Mouse (Mus musculus): ENCODE results near the gene Pin1. TPM values are rescaled to one million over a fixed set of nuclear protein-coding genes. Genes with fewer than 3 reads are reported as not detected.
"Not testable (repeated sequence)": the region's sequence is repeated elsewhere in the genome, so short reads cannot be mapped to it uniquely, and the experiment has no call there.

Gene Pin1
- 62.0 and 63.2 TPM in 2 replicates for polyA plus RNA-seq (2015; fragmentation: Nextera tagmentation; extraction: Ambion mirVana)

DNA sequence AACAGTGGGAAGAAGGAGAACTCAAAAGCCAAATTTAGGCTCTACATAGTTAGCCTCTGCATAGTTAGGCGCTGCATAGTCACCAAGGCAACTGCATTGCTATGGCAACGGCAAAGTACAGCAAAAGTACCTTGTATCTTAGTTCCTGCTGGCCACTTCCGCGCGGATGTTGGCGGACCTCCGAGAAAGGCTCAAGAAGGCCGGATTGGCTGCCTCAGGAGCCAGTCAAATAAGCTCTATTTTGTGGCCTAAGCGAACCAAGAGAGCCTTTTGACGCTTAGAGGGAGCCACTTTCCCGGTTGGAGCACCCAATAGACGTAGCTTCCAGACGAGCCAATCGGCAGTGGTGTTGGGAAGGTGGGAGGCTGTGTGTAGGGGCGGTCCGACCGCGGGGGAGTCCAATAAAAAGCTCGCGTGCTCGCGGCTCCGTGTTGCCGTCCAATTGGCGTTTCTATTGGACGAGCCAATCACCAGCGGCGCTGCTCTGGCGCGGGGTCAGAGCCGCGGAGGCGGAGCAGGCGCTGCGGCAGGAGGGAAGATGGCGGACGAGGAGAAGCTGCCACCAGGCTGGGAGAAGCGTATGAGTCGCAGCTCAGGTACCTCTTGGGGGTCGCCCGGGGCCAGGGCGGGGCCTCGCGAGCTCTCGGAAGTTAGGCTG, at the start of gene Pin1:
Pin1 (plus strand) TSS at position 494 of the 658 bp plus-strand sequence.
- Histone ChIP-seq H3K27me3 (no peaks in the 10 kb centered on the region), H3K4me2 (replicated peaks) (peak within 1 kb of the TSS; percentile 84), H3K36me3 (peaks cover 53% of the 10 kb centered on the region), H3K9me3 (no peaks in the 10 kb centered on the region), H3K27ac (peak within 1 kb of the TSS; percentile 61), H3K4me1 (replicated peaks) (peaks cover 35% of the 10 kb centered on the region), H3K9ac (replicated peaks) (peak within 1 kb of the TSS; percentile 91), H3K4me3 (replicated peaks) (peak within 1 kb of the TSS; percentile 95)
- ATAC-seq: peak; percentile 100
- WGBS: under 1% methylated on average over 45 of the region's 45 CpGs

DNA sequence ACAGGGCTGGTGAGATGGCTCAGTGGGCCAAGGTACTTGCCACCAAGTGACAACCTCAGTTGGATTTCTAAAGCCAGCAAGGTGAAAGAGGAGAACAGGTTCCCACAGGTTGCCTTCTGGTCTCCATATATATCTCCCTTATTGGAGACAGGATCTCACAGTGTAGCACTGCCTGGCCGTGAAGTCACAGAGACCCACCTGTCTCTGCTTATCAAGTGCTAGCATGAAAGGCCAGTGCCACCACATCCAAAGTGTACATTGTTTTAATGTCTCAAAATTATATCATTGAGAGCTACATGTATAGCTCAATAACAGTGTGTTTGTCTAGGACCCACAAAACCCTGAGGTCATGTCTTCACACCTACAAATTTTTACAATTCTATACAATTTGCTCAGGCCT, 45.6 kb upstream of the Pin1 start:
- ATAC-seq: no peak
- peaks cover 23% of the 10 kb centered on the region for H3K36me3 ChIP-seq
- 0 out of 2 replicates have a peak, but pooled peaks cover 3% of the 10 kb centered on the region for H3K9me3 ChIP-seq
- H3K27me3 ChIP-seq: no peaks in the 10 kb centered on the region
- peak overlapping the region; percentile 73 for H3K9ac ChIP-seq (replicated peaks)
- H3K4me2 ChIP-seq (replicated peaks): peak overlapping the region; percentile 69
- peak overlapping the region; percentile 52; the same call in 1 of the 2 replicates for H3K4me3 ChIP-seq (replicated peaks)
- peaks cover 13% of the 10 kb centered on the region for H3K4me1 ChIP-seq (replicated peaks)
- peak overlapping the region; percentile 97 for H3K27ac ChIP-seq
- 100% methylated on average over 1 of the region's 1 CpGs for WGBS

DNA sequence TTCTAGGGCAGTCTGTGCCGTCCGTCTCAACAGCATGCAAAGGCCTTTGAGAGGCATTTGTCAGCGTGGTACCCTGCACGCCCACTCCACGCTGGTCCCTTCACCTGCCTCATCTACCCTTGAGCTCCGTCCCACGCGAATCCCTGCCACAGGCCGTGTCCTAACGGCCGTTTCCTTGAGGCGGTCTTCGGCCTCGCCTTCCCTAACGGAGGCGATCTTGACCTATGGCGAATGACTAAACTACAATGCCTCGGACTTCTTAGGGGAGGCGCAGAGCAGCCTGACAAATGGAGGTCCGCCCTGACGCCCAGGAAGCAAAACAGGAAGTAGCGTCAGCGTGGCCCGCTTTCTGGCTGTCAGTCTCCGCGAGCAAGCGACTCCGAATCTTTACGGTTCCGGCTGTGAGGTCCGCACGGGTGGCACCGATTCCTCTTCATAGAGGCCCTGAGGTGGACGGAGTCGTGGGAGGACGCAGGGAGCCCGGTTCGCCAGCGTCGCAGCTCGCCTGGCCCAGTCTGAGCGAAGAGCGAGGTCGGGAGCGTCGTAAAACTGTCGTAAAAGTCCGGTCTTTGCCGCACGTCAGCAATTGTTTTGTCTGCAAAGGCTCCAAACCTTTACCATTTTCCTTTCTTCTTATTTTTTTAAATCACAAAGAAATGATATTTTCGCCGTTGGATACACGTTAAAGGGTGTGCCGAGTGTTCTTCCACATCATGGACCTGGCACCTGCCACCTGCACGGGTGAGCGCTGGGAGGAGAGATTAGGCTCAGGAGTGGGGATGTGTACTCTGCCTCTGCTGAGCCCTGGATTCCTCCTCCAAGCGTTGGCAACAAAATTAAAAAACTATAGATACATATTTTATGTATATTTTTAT, 44.6 kb upstream of the Pin1 start:
- under 1% methylated on average over 57 of the region's 57 CpGs for WGBS
- 0 out of 2 replicates have a peak, but pooled peaks cover 3% of the 10 kb centered on the region for H3K9me3 ChIP-seq

DNA sequence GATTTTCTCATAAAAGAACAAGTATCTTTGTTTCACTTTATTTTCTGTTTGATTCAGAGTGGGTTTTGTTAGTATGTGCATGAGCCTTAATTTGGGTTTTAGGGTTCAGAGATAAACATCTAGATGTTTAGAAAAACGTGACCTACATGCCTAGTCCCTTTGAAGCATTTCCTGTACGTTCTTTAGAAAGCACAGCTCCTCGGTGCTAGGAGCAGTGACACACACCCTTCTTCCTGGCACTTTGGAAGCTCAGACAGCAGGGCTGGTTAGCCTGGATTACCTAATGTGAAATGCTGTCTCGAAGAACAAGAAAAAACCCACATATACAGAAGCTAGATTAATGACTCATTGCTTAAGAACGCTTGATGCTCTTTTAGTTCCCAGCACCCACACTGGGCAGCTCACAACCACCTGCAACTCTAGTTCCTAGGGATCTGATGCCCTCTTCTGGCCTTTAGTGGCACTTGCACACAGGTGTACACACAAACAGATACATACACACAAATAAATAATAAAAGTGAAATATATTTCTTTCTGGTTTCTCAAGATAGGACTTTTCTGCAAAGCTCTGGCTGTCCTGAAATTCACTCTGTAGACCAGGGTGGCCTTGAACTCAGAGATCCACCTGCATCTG, 41.9 kb upstream of the Pin1 start:
- Histone ChIP-seq H3K9ac (replicated peaks) (no peak overlapping the region), H3K27me3 (no peaks in the 10 kb centered on the region), H3K36me3 (peaks cover 11% of the 10 kb centered on the region), H3K27ac (no peak overlapping the region), H3K4me1 (replicated peaks) (peaks cover 13% of the 10 kb centered on the region), H3K4me3 (replicated peaks) (no peak overlapping the region), H3K9me3 (0 out of 2 replicates have a peak, but pooled peaks cover 3% of the 10 kb centered on the region), H3K4me2 (replicated peaks) (no peak overlapping the region)
- no peak for ATAC-seq
- WGBS: 88% methylated on average over 5 of the region's 5 CpGs

More for the DNA sequence above, 44.6 kb upstream of the Pin1 start:
- Histone ChIP-seq H3K36me3 (peaks cover 18% of the 10 kb centered on the region), H3K4me3 (replicated peaks) (peak overlapping the region; percentile 52), H3K27ac (peak overlapping the region; percentile 97), H3K4me2 (replicated peaks) (peak overlapping the region; percentile 69), H3K9ac (replicated peaks) (peak overlapping the region; percentile 73), H3K27me3 (no peaks in the 10 kb centered on the region), H3K4me1 (replicated peaks) (peaks cover 13% of the 10 kb centered on the region)
- peak; percentile 92 for ATAC-seq

DNA sequence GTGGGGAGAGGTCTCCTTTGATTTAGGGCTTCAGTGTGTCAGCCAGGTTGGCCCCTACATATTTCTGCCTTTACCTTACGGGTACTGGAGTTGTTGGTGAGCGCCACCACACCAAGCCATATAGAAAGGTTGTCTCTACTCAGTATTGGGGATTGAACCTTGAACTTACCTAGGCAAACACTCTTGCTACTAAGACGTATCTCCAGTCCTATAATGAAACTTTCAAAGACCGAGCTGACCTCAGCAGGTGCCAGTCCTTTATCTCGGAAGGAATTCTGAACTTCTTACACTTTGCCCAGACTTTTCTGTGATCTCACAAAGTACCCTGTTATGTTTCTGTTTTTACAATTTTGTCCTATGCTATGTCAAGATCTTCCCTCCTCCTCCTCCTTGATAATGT, 39.9 kb upstream of the Pin1 start:
- no peak overlapping the region for H3K9ac ChIP-seq (replicated peaks)
- H3K9me3 ChIP-seq: 0 out of 2 replicates have a peak, but pooled peaks cover 3% of the 10 kb centered on the region
- no peaks in the 10 kb centered on the region for H3K27me3 ChIP-seq
- 83% methylated on average over 5 of the region's 5 CpGs for WGBS
- no peak overlapping the region for H3K4me2 ChIP-seq (replicated peaks)
- no peak overlapping the region for H3K4me3 ChIP-seq (replicated peaks)
- peaks cover 11% of the 10 kb centered on the region for H3K36me3 ChIP-seq
- peaks cover 3% of the 10 kb centered on the region; the same call in 1 of the 2 replicates for H3K4me1 ChIP-seq (replicated peaks)
- ATAC-seq: no peak
- H3K27ac ChIP-seq: no peak overlapping the region

DNA sequence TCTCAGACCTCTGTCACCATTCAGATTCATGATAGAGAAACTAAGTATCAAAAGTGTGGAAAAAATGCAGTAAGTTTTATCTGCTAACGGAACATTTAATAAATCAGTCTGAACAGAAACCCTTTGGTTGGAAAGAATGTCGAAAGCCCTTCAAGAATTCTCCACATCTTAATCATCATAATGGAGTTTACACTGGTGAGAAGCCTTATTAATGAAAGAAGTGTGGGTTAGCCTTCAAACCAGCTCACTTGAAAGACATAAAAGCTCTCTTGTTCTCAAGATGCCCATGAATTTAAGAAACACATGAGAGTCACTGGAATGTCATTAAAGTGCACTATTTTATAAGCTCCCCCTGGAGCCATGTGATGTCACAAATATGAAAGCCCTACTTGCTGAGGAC, 35.2 kb upstream of the Pin1 start:
- H3K9ac ChIP-seq (replicated peaks): no peak overlapping the region

DNA sequence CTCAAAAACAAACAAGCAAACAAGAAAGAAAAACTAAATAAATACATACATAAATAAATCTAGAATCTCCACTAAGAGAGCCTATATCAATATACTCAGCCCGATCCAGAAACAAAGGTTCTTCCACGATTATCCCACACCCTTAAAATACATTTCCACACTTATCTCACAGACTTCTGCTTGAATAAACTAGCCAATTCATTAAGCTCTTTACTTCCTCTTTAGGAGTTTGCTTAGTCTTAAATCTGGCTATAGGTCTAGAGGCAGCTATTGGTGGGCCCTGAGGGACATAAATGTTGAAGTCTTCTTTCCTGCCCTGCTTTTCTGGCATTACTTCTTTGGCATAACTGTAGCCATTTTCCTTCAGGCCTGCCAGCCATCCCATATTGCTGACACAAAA, 20.6 kb upstream of the Pin1 start:
- 97% methylated on average over 2 of the region's 2 CpGs for WGBS
- H3K27me3 ChIP-seq: no peaks in the 10 kb centered on the region
- H3K4me1 ChIP-seq (replicated peaks): no peaks in the 10 kb centered on the region
- H3K9ac ChIP-seq (replicated peaks): no peak overlapping the region
- 0 out of 2 replicates have a peak, but pooled peaks cover 3% of the 10 kb centered on the region for H3K36me3 ChIP-seq
- no peak overlapping the region for H3K27ac ChIP-seq
- no peak for ATAC-seq
- H3K9me3 ChIP-seq: no peaks in the 10 kb centered on the region
- no peak overlapping the region for H3K4me2 ChIP-seq (replicated peaks)
- H3K4me3 ChIP-seq (replicated peaks): no peak overlapping the region

More for the DNA sequence above, 35.2 kb upstream of the Pin1 start:
- no peak overlapping the region for H3K27ac ChIP-seq
- no peaks in the 10 kb centered on the region for H3K36me3 ChIP-seq
- H3K4me3 ChIP-seq (replicated peaks): no peak overlapping the region
- no peaks in the 10 kb centered on the region for H3K4me1 ChIP-seq (replicated peaks)
- H3K4me2 ChIP-seq (replicated peaks): no peak overlapping the region
- no peaks in the 10 kb centered on the region for H3K27me3 ChIP-seq
- no peaks in the 10 kb centered on the region for H3K9me3 ChIP-seq
- WGBS: 91% methylated on average over 2 of the region's 2 CpGs
- no peak for ATAC-seq

DNA sequence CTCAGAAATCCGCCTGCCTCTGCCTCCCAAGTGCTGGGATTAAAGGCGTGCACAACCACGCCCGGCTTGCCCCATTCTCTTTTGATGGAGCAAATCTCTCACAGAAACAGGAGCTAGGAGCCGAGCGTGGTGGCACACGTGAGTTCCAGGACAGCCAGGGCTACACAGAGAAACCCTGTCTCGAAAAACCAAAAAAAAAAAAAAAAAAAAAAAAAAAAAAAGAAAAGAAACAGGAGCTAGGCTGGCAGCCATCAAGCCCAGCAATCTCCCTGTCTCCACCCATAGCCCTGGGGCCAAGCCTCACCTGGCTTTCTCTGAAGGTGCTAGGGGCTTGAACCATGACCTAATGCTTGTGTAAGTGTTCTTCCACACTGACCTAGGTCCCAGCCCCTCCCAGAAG, 16.2 kb upstream of the Pin1 start:
- H3K9ac ChIP-seq (replicated peaks); H3K27ac ChIP-seq; H3K9me3 ChIP-seq; H3K4me3 ChIP-seq (replicated peaks); ATAC-seq; H3K4me2 ChIP-seq (replicated peaks); H3K4me1 ChIP-seq (replicated peaks); H3K27me3 ChIP-seq: not testable (repeated sequence)
- WGBS: 95% methylated on average over 8 of the region's 8 CpGs
- peaks cover 32% of the 10 kb centered on the region for H3K36me3 ChIP-seq

DNA sequence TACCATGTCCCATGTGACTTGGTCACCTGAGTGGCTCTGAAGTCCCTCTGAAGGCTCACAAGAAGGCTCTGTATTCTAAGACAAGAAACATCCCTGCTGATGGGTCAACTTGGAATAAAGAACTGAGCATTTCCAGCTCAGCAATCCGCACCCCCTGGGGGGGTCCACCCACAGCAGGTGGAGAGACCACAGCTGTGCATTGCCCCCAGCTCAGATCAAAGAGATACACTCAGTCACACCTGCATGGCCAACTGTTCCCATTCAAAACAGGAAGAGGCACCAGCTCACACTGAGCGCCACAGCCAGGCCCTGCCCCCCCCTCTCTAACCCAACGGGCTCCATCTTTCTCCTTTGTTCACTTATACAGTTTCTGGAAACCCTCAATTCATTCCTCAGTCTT, 15.6 kb upstream of the Pin1 start:
- Histone ChIP-seq H3K4me2 (replicated peaks) (no peak overlapping the region), H3K27ac (no peak overlapping the region), H3K9me3 (no peaks in the 10 kb centered on the region), H3K4me3 (replicated peaks) (no peak overlapping the region), H3K4me1 (replicated peaks) (peaks cover 14% of the 10 kb centered on the region), H3K36me3 (peaks cover 32% of the 10 kb centered on the region), H3K9ac (replicated peaks) (no peak overlapping the region), H3K27me3 (no peaks in the 10 kb centered on the region)
- no peak; the same call in 1 of the 2 replicates for ATAC-seq
- WGBS: 80% methylated on average over 3 of the region's 3 CpGs

DNA sequence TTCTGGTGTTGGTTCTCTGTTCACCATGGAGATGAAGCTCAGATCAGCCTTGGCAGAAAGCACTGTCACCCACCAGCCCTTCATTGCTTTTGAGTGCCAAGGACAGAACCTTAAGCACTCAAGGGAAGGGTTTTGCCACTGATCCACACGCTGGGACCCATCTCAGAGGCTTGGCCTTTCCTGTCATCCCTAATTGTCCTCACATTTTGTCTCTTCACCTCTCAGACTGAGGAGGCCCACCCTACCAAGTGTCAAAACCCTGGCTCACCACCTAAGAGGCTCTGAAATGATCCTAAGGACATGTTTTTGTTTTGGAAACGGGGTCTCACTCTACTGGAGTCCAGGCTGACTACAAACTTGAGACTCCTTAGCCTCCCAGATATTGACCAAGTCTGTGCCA, 15.1 kb upstream of the Pin1 start:
- WGBS: 75% methylated on average over 2 of the region's 2 CpGs
- no peak overlapping the region for H3K4me2 ChIP-seq (replicated peaks)
- H3K4me1 ChIP-seq (replicated peaks): peaks cover 19% of the 10 kb centered on the region
- H3K36me3 ChIP-seq: peaks cover 32% of the 10 kb centered on the region
- no peak for ATAC-seq
- no peak overlapping the region for H3K27ac ChIP-seq
- H3K27me3 ChIP-seq: no peaks in the 10 kb centered on the region
- H3K4me3 ChIP-seq (replicated peaks): no peak overlapping the region
- no peak overlapping the region for H3K9ac ChIP-seq (replicated peaks)
- H3K9me3 ChIP-seq: no peaks in the 10 kb centered on the region

DNA sequence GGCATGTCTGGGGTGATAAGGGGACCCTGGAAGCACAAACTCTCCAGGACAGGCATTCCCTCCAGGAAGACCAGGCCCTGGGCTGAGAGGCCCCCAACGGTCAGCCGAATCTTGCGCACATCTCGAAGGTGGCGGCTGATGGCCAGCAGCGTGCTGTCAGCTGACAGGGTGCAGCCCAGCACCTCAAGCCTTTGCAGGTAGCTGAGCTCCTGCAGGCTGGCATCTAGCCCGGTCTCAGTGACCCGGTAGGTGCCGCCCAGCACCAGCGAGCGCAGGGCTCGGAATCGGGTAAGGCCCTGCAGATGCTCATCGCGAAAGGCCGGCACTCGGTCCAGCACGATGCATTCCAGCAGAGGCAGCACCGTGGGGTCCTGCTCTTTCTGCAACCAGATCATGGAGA, 13.3 kb upstream of the Pin1 start:
- H3K4me2 ChIP-seq (replicated peaks): no peak overlapping the region
- no peaks in the 10 kb centered on the region for H3K27me3 ChIP-seq
- H3K27ac ChIP-seq: no peak overlapping the region
- whole genome bisulfite sequencing: 95% methylated on average over 19 of the region's 19 CpGs
- H3K36me3 ChIP-seq: peaks cover 32% of the 10 kb centered on the region
- H3K4me3 ChIP-seq (replicated peaks): no peak overlapping the region
- H3K4me1 ChIP-seq (replicated peaks): peaks cover 25% of the 10 kb centered on the region
- H3K9ac ChIP-seq (replicated peaks): no peak overlapping the region
- ATAC-seq: no peak
- H3K9me3 ChIP-seq: no peaks in the 10 kb centered on the region

DNA sequence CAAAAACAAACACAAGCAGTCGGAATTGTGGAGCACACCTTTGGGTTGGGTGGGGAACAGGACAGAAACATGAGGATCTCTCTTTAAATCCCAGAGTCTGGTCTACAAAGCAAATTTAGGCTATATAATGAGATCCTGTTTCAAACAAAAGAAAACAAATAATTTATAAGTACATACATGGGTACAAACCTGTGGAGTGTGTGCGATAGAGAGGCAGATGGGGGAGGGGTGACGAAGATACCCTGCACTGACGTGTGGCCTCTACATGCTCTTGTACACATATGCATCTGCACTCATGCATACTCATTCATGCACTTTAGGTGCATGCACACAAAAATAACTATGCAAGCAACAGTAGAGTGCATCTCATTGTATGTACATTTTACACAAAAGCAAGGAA, 12.4 kb upstream of the Pin1 start:
- Histone ChIP-seq H3K27ac (no peak overlapping the region), H3K36me3 (peaks cover 32% of the 10 kb centered on the region)

More for the DNA sequence above, 12.4 kb upstream of the Pin1 start:
- H3K4me3 ChIP-seq (replicated peaks): no peak overlapping the region
- H3K4me1 ChIP-seq (replicated peaks): peaks cover 30% of the 10 kb centered on the region
- WGBS: 92% methylated on average over 4 of the region's 4 CpGs
- no peak overlapping the region for H3K9ac ChIP-seq (replicated peaks)
- no peak overlapping the region for H3K4me2 ChIP-seq (replicated peaks)
- ATAC-seq: no peak
- H3K9me3 ChIP-seq: no peaks in the 10 kb centered on the region
- H3K27me3 ChIP-seq: no peaks in the 10 kb centered on the region
